In the genomic region with DNA sequence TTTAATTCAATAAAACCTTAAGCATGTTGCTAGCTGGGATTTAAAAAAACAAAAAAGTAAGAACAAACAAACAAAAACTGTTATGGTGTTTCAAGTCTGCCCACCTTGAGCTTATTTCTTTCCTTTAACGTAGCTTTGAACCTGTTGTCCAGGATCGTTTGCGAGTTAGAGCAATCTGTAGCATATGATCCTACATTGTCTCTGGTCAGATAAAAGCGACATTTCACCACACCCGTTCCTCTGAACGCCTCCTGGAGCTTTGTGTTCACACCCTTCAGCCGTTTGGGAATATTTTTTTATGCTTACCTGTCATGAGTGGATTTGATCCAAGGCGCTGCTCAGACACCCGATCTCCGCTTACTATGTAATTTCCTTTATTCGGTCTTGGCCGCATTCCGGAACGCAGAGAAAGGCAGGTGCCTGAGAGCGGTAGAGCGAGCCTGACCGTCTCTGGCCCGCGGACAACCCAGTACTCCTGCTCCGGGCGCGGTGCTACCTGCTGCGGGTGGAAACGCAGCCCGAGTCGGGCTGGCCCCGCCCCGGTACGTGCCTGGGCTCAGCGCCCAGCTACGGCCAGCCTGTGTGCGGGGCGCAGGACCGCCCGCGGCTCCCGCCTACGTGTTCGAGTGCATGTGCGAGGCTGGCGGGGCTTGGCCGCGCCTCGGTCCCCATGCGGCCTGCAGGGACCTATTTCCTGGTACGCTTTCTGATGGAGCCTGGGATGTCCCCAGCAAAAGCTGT, we compare ENCODE assay signal across 8 mouse cellular contexts. TPM values are rescaled to one million over a fixed set of nuclear protein-coding genes. Genes with fewer than 3 reads are reported as not detected.
DNase-seq lines count a peak whose midpoint lies in the region; ATAC-seq and TF ChIP-seq lines count a peak whose summit lies in the region.

No protein-coding gene starts in this region.

- H3K4me1 ChIP-seq in forebrain, embryonic 10.5 days: peaks cover 27% of the 10 kb centered on the region
- H3K4me1 ChIP-seq in heart, embryonic 16.5 days (ENCODE audit: control insufficient read depth, insufficient read depth, low read length): peaks cover 19% of the 10 kb centered on the region
- no peaks in the 10 kb centered on the region; the same call in 1 of the 2 replicates for H3K4me1 ChIP-seq in kidney, postnatal 0 days (replicated peaks; ENCODE audit: insufficient read depth, low read length)
- H3K4me1 ChIP-seq in liver, embryonic 15.5 days (replicated peaks): peaks cover 22% of the 10 kb centered on the region
- no peaks in the 10 kb centered on the region; the same call in 1 of the 2 replicates for H3K4me1 ChIP-seq in neural tube, embryonic 11.5 days (ENCODE audit: control insufficient read depth, insufficient read depth, low read length)

- peak overlapping the region; percentile 84 for H3K27ac ChIP-seq in forebrain, embryonic 10.5 days
- H3K27ac ChIP-seq in heart, embryonic 16.5 days (ENCODE audit: low read length): peak overlapping the region; percentile 64
- H3K27ac ChIP-seq in kidney, postnatal 0 days: no peak overlapping the region
- no peak overlapping the region for H3K27ac ChIP-seq in liver, embryonic 15.5 days (replicated peaks)
- H3K27ac ChIP-seq in neural tube, embryonic 11.5 days (ENCODE audit: low read depth, low read length): no peak overlapping the region

- H3K4me3 ChIP-seq in forebrain, embryonic 10.5 days: peak overlapping the region; percentile 56
- peak overlapping the region; percentile 44 for H3K4me3 ChIP-seq in heart, embryonic 16.5 days (ENCODE audit: low read length)
- H3K4me3 ChIP-seq in kidney, postnatal 0 days (replicated peaks; ENCODE audit: low read depth, low read length): peak overlapping the region; percentile 36
- peak overlapping the region; percentile 47 for H3K4me3 ChIP-seq in liver, embryonic 15.5 days (replicated peaks)
- peak overlapping the region; percentile 26 for H3K4me3 ChIP-seq in neural tube, embryonic 11.5 days (ENCODE audit: low read depth, low read length)

- peak overlapping the region; percentile 56 for H3K4me2 ChIP-seq in heart, embryonic 16.5 days (ENCODE audit: low read depth, low read length)
- H3K4me2 ChIP-seq in kidney, postnatal 0 days (ENCODE audit: low read length): peak overlapping the region; percentile 77
- H3K4me2 ChIP-seq in liver, embryonic 15.5 days: peak overlapping the region; percentile 73
- peak overlapping the region; percentile 54 for H3K4me2 ChIP-seq in neural tube, embryonic 11.5 days (ENCODE audit: low read depth)

- ATAC-seq in heart, embryonic 16.5 days (replicated peaks; ENCODE audit: extremely low read depth, insufficient read depth, low FRiP score): peak; percentile 89
- ATAC-seq in kidney, postnatal 0 days (replicated peaks; ENCODE audit: low FRiP score, low read depth): peak; percentile 80
- ATAC-seq in liver, embryonic 15.5 days (ENCODE audit: insufficient read depth): peak; percentile 68
- ATAC-seq in neural tube, embryonic 11.5 days (ENCODE audit: insufficient read depth, low FRiP score, low TSS enrichment): peak; percentile 83

- WGBS in forebrain, embryonic 10.5 days: 5% methylated on average over 46 of the region's 46 CpGs
- WGBS in heart, embryonic 16.5 days: 6% methylated on average over 46 of the region's 46 CpGs
- 6% methylated on average over 46 of the region's 46 CpGs for WGBS in kidney, postnatal 0 days
- 6% methylated on average over 46 of the region's 46 CpGs for WGBS in liver, embryonic 15.5 days (ENCODE audit: insufficient replicate concordance)
- 6% methylated on average over 46 of the region's 46 CpGs for WGBS in neural tube, embryonic 11.5 days

- TF ChIP-seq CTCF in kidney, postnatal 0 days (IDR thresholded peaks at IDR 0.05; ENCODE audit: low read depth): no peak

- peaks cover 7% of the 10 kb centered on the region; the same call in 1 of the 2 replicates for H3K27me3 ChIP-seq in forebrain, embryonic 10.5 days (ENCODE audit: poor library complexity, severe bottlenecking)
- H3K27me3 ChIP-seq in heart, embryonic 16.5 days (ENCODE audit: control insufficient read depth, insufficient read depth, low read length): no peaks in the 10 kb centered on the region
- H3K27me3 ChIP-seq in kidney, postnatal 0 days (ENCODE audit: insufficient read depth, low read length): no peaks in the 10 kb centered on the region
- H3K27me3 ChIP-seq in liver, embryonic 15.5 days: peaks cover 16% of the 10 kb centered on the region
- H3K27me3 ChIP-seq in neural tube, embryonic 11.5 days (ENCODE audit: control insufficient read depth, insufficient read depth, low read length): no peaks in the 10 kb centered on the region

- peak overlapping the region; percentile 51 for H3K9ac ChIP-seq in heart, embryonic 16.5 days (ENCODE audit: low read length)
- H3K9ac ChIP-seq in kidney, postnatal 0 days (ENCODE audit: low read depth, low read length): peak overlapping the region; percentile 59
- peak overlapping the region; percentile 32; the same call in 1 of the 2 replicates for H3K9ac ChIP-seq in liver, embryonic 15.5 days
- peak overlapping the region; percentile 50 for H3K9ac ChIP-seq in neural tube, embryonic 11.5 days (ENCODE audit: low read length)

- peaks cover 34% of the 10 kb centered on the region for H3K36me3 ChIP-seq in forebrain, embryonic 10.5 days (replicated peaks)
- peaks cover 13% of the 10 kb centered on the region for H3K36me3 ChIP-seq in heart, embryonic 16.5 days (ENCODE audit: control insufficient read depth, insufficient read depth)
- H3K36me3 ChIP-seq in kidney, postnatal 0 days (ENCODE audit: insufficient read depth, low read length): 0 out of 2 replicates have a peak, but pooled peaks cover 3% of the 10 kb centered on the region
- 0 out of 2 replicates have a peak, but pooled peaks cover 17% of the 10 kb centered on the region for H3K36me3 ChIP-seq in liver, embryonic 15.5 days (replicated peaks)
- H3K36me3 ChIP-seq in neural tube, embryonic 11.5 days (ENCODE audit: control insufficient read depth, insufficient read depth, low read length): no peaks in the 10 kb centered on the region

- peak; percentile 25 for DNase-seq in 3134 (ENCODE audit: extremely low read depth, insufficient read length, low spot score)
- peak; percentile 86 for DNase-seq in brain, adult 2 months (ENCODE audit: low read depth, low spot score)
- DNase-seq in forebrain, embryonic 10.5 days (ENCODE audit: extremely low spot score, low spot score): peak; percentile 49
- peak; percentile 41 for DNase-seq in kidney, postnatal 0 days (ENCODE audit: low spot score)
- peak; percentile 67 for DNase-seq in neural tube, embryonic 11.5 days (ENCODE audit: low spot score)
- DNase-seq in testis, postnatal 14 days (ENCODE audit: low spot score): peak; percentile 56

- no peaks in the 10 kb centered on the region for H3K9me3 ChIP-seq in forebrain, embryonic 10.5 days
- H3K9me3 ChIP-seq in heart, embryonic 16.5 days (replicated peaks; ENCODE audit: control insufficient read depth, low read length): no peaks in the 10 kb centered on the region
- no peaks in the 10 kb centered on the region for H3K9me3 ChIP-seq in kidney, postnatal 0 days (replicated peaks; ENCODE audit: low read length)
- H3K9me3 ChIP-seq in liver, embryonic 15.5 days (replicated peaks): no peaks in the 10 kb centered on the region
- H3K9me3 ChIP-seq in neural tube, embryonic 11.5 days (ENCODE audit: control insufficient read depth, low read length): no peaks in the 10 kb centered on the region

RNA-seq across cellular contexts. Expression of gene Gm49321, which starts 12.0 kb away (rescaled TPM):
- polyA plus RNA-seq in forebrain, embryonic 10.5 days (2016; fragmentation: Nextera tagmentation; extraction: Ambion mirVana): 14.0 and 16.6 TPM in 2 replicates
- 9.4 and 10.1 TPM in 2 replicates for polyA plus RNA-seq in heart, embryonic 16.5 days (2015; fragmentation: Nextera tagmentation; extraction: Ambion mirVana)
- 8.1 and 8.5 TPM in 2 replicates for polyA plus RNA-seq in kidney, postnatal 0 days (2015; fragmentation: Nextera tagmentation; extraction: Ambion mirVana)
- polyA plus RNA-seq in liver, embryonic 15.5 days (2015; fragmentation: Nextera tagmentation; extraction: Ambion mirVana): 2.9 and 3.7 TPM in 2 replicates
- polyA plus RNA-seq in neural tube, embryonic 11.5 days (2014; fragmentation: Nextera tagmentation; extraction: Ambion mirVana): 13.0 and 18.3 TPM in 2 replicates

RNA-seq across cellular contexts. Expression of gene Snapc1, which starts 14.8 kb away (rescaled TPM):
- polyA plus RNA-seq in forebrain, embryonic 10.5 days (2016; fragmentation: Nextera tagmentation; extraction: Ambion mirVana): 23.3 and 23.9 TPM in 2 replicates
- polyA plus RNA-seq in heart, embryonic 16.5 days (2015; fragmentation: Nextera tagmentation; extraction: Ambion mirVana): 17.3 and 17.7 TPM in 2 replicates
- 12.4 and 12.6 TPM in 2 replicates for polyA plus RNA-seq in kidney, postnatal 0 days (2015; fragmentation: Nextera tagmentation; extraction: Ambion mirVana)
- 3.6 and 5.0 TPM in 2 replicates for polyA plus RNA-seq in liver, embryonic 15.5 days (2015; fragmentation: Nextera tagmentation; extraction: Ambion mirVana)
- 24.6 and 29.9 TPM in 2 replicates for polyA plus RNA-seq in neural tube, embryonic 11.5 days (2014; fragmentation: Nextera tagmentation; extraction: Ambion mirVana)

RNA-seq across cellular contexts. Expression of gene Syt16, which starts 48.0 kb away (rescaled TPM):
- 1.5 and 1.8 TPM in 2 replicates for polyA plus RNA-seq in forebrain, embryonic 10.5 days (2016; fragmentation: Nextera tagmentation; extraction: Ambion mirVana)
- polyA plus RNA-seq in heart, embryonic 16.5 days (2015; fragmentation: Nextera tagmentation; extraction: Ambion mirVana): 0.17 and 0.24 TPM in 2 replicates
- 0.36 and 0.67 TPM in 2 replicates for polyA plus RNA-seq in kidney, postnatal 0 days (2015; fragmentation: Nextera tagmentation; extraction: Ambion mirVana)
- 0.03 and 0.23 TPM in 2 replicates for polyA plus RNA-seq in liver, embryonic 15.5 days (2015; fragmentation: Nextera tagmentation; extraction: Ambion mirVana)
- polyA plus RNA-seq in neural tube, embryonic 11.5 days (2014; fragmentation: Nextera tagmentation; extraction: Ambion mirVana): 6.7 and 9.3 TPM in 2 replicates

RNA-seq across cellular contexts. Expression of gene Hif1a, which starts 48.3 kb away (rescaled TPM):
- polyA plus RNA-seq in forebrain, embryonic 10.5 days (2016; fragmentation: Nextera tagmentation; extraction: Ambion mirVana): 80.7 and 86.3 TPM in 2 replicates
- 93.8 and 95.1 TPM in 2 replicates for polyA plus RNA-seq in heart, embryonic 16.5 days (2015; fragmentation: Nextera tagmentation; extraction: Ambion mirVana)
- 74.9 and 75.1 TPM in 2 replicates for polyA plus RNA-seq in kidney, postnatal 0 days (2015; fragmentation: Nextera tagmentation; extraction: Ambion mirVana)
- 13.9 and 15.0 TPM in 2 replicates for polyA plus RNA-seq in liver, embryonic 15.5 days (2015; fragmentation: Nextera tagmentation; extraction: Ambion mirVana)
- 126 and 130 TPM in 2 replicates for polyA plus RNA-seq in neural tube, embryonic 11.5 days (2014; fragmentation: Nextera tagmentation; extraction: Ambion mirVana)

Comparison
In these comparisons a context has a peak if more than half of its experiments do, and no peak if none do; other contexts are left out.
1. DNase-seq: peak in every context shown above with its lines; median percentile 86 in brain, adult 2 months; 67 in neural tube, embryonic 11.5 days; 56 in testis, postnatal 14 days; 49 in forebrain, embryonic 10.5 days; 41 in kidney, postnatal 0 days; 25 in 3134.
2. H3K27ac ChIP-seq: peak in forebrain, embryonic 10.5 days (single experiment) and heart, embryonic 16.5 days (single experiment); none in kidney, postnatal 0 days (single experiment), liver, embryonic 15.5 days (single experiment) and neural tube, embryonic 11.5 days (single experiment).
3. Peak in every context shown above with its lines, with median percentiles within 50 percentile points of each other: H3K4me3 ChIP-seq, ATAC-seq, H3K4me2 ChIP-seq and H3K9ac ChIP-seq.